ENCODE assay signal across 8 mouse cellular contexts in the genomic region with DNA sequence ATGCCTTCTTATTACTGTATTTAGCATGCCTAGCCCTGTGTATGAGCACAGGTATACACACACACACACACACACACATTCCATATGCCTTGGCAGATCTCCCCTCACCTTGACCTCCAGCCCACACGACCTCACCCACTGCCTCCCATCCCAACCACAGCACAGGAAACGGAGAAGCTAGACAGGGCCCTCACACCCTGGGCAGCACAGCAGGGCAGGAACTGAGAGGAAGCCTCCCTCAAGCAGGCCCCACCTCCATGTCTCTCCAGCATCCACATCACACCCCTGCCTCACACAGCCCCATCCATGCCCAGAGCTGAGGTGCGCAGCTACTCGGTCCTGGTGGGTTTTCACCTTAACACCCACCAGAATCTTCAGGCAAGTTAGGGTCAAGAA. TPM values are rescaled to one million over a fixed set of nuclear protein-coding genes. Genes with fewer than 3 reads are reported as not detected.
DNase-seq lines count a peak whose midpoint lies in the region; ATAC-seq lines count a peak whose summit lies in the region.

No protein-coding gene starts in this region.

- no peak overlapping the region for H3K27ac ChIP-seq in heart, embryonic 11.5 days (ENCODE audit: low read depth, low read length)
- peak overlapping the region; percentile 32 for H3K27ac ChIP-seq in macrophage

- peaks cover 11% of the 10 kb centered on the region for H3K4me1 ChIP-seq in heart, embryonic 11.5 days (ENCODE audit: control insufficient read depth, insufficient read depth, low read length)

- WGBS in heart, embryonic 11.5 days (ENCODE audit: insufficient replicate concordance), result 52% methylated on average over 4 of the region's 4 CpGs
- 29% methylated on average over 4 of the region's 4 CpGs for WGBS in macrophage (ENCODE audit: missing documents)

- ATAC-seq in heart, embryonic 11.5 days (replicated peaks; ENCODE audit: insufficient number of reproducible peaks, low FRiP score, low TSS enrichment), result no peak
- ATAC-seq in erythroblast, adult 5-6 weeks (replicated peaks; ENCODE audit: low FRiP score, poor library complexity, severe bottlenecking), result no peak

- peaks cover 3% of the 10 kb centered on the region; the same call in 1 of the 2 replicates for H3K9me3 ChIP-seq in heart, embryonic 11.5 days (replicated peaks; ENCODE audit: control insufficient read depth, low read length)

- peak; percentile 98 for DNase-seq in heart, adult 11 months
- no peak for DNase-seq in heart, adult 8-10 months (ENCODE audit: low spot score)
- DNase-seq in kidney, postnatal 14 days, result peak; percentile 67
- DNase-seq in splenic B cell, adult 2 months (ENCODE audit: low read depth, low spot score), result peak; percentile 37
- DNase-seq in yolk sac, embryonic 10.5 days (ENCODE audit: low spot score), result no peak

- no peaks in the 10 kb centered on the region; the same call in 1 of the 2 replicates for H3K27me3 ChIP-seq in heart, embryonic 11.5 days (ENCODE audit: control insufficient read depth, insufficient read depth, low read length)
- no peaks in the 10 kb centered on the region for H3K27me3 ChIP-seq in splenic B cell, adult 2 months (ENCODE audit: control insufficient read depth, insufficient read depth, low read length, poor library complexity, severe bottlenecking)

- H3K36me3 ChIP-seq in heart, embryonic 11.5 days (ENCODE audit: control insufficient read depth, insufficient read depth, low read length), result no peaks in the 10 kb centered on the region
- no peaks in the 10 kb centered on the region for H3K36me3 ChIP-seq in macrophage (ENCODE audit: inconsistent target)
- H3K36me3 ChIP-seq in splenic B cell, adult 2 months (ENCODE audit: control insufficient read depth, insufficient read depth, low read length, poor library complexity, severe bottlenecking), result no peaks in the 10 kb centered on the region; the same call in 1 of the 2 replicates

- no peak overlapping the region for H3K9ac ChIP-seq in heart, embryonic 11.5 days (ENCODE audit: low read depth, low read length)

- peak overlapping the region; percentile 27; the same call in 1 of the 2 replicates for H3K4me3 ChIP-seq in heart, embryonic 11.5 days (ENCODE audit: low read depth, low read length)
- peak overlapping the region; percentile 21; the same call in 1 of the 2 replicates for H3K4me3 ChIP-seq in macrophage (ENCODE audit: inconsistent target)

- peak overlapping the region; percentile 50 for H3K4me2 ChIP-seq in heart, embryonic 11.5 days

- no peaks in the 10 kb centered on the region for H3K79me2 ChIP-seq in macrophage (ENCODE audit: inconsistent target)

RNA-seq across cellular contexts. Expression of gene Mfng, which starts 0.9 kb away (rescaled TPM):
- total RNA-seq in heart, adult 8-10 months (2022), result 10 to 100 TPM in 1 of 4 experiments, 1 to 10 TPM in 3; 7.5 to 11.4 (median 9.5) TPM
- 3.0 and 3.7 TPM in 2 replicates for polyA plus RNA-seq in heart, embryonic 11.5 days (2014; fragmentation: Nextera tagmentation; extraction: Ambion mirVana)
- 1 to 10 TPM in 10 of 26 experiments, under 1 TPM in 3, not detected in 13; 0.84 to 4.1 (median 1.7) TPM for total RNA-seq in macrophage (2018; cell fraction: chromatin; rRNA removed)
- 1 to 10 TPM in 24 of 26 experiments, under 1 TPM in 2; 0.92 to 3.3 (median 1.5) TPM for total RNA-seq in macrophage (2018; cell fraction: cytosol; rRNA removed)
- 1 to 10 TPM in 17 of 26 experiments, under 1 TPM in 8, not detected in 1; 0.36 to 4.6 (median 1.5) TPM for total RNA-seq in macrophage (2018; cell fraction: nucleus; rRNA removed)
- polyA plus RNA-seq in macrophage (2018), result 0.69 to 5.4 TPM (median 1.8 TPM) in 3 replicates
- 0.38 and 1.7 TPM in 2 replicates for total RNA-seq in erythroblast, adult 5-6 weeks (2015; ENCODE audit: low replicate concordance)
- 0.17 and 0.98 TPM in 2 replicates for total RNA-seq in erythroblast, adult 5-6 weeks (2017; ENCODE audit: low replicate concordance)

RNA-seq across cellular contexts. Expression of gene Card10, which starts 30.5 kb away (rescaled TPM):
- 10 to 100 TPM; 14.3 to 16.1 (median 15.2) TPM for total RNA-seq in heart, adult 8-10 months (2022)
- polyA plus RNA-seq in heart, embryonic 11.5 days (2014; fragmentation: Nextera tagmentation; extraction: Ambion mirVana), result 3.7 and 4.2 TPM in 2 replicates
- under 1 TPM in 4 of 26 experiments, not detected in 22; 0.13 to 0.33 (median 0.23) TPM for total RNA-seq in macrophage (2018; cell fraction: chromatin; rRNA removed)
- under 1 TPM in 8 of 26 experiments, not detected in 18; under 0.01 to 0.06 (median 0.05) TPM for total RNA-seq in macrophage (2018; cell fraction: cytosol; rRNA removed)
- total RNA-seq in macrophage (2018; cell fraction: nucleus; rRNA removed), result under 1 TPM in 4 of 26 experiments, not detected in 22; 0.18 to 0.61 (median 0.25) TPM
- polyA plus RNA-seq in macrophage (2018), result 0.21 TPM in 1 of 3 replicates, not detected in the others
- total RNA-seq in erythroblast, adult 5-6 weeks (2015; ENCODE audit: low replicate concordance), result 0.58 TPM in 1 of 2 replicates, not detected in the other
- 0.56 TPM in 1 of 2 replicates, not detected in the other for total RNA-seq in erythroblast, adult 5-6 weeks (2017; ENCODE audit: low replicate concordance)

RNA-seq across cellular contexts. Expression of gene Elfn2, which starts 53.8 kb away (rescaled TPM):
- total RNA-seq in heart, adult 8-10 months (2022), result 1 to 10 TPM; 1.9 to 4.4 (median 2.5) TPM
- polyA plus RNA-seq in heart, embryonic 11.5 days (2014; fragmentation: Nextera tagmentation; extraction: Ambion mirVana), result not detected in 2 replicates
- total RNA-seq in macrophage (2018; cell fraction: chromatin; rRNA removed), result not detected
- not detected for total RNA-seq in macrophage (2018; cell fraction: cytosol; rRNA removed)
- total RNA-seq in macrophage (2018; cell fraction: nucleus; rRNA removed), result under 1 TPM in 1 of 26 experiments, not detected in 25; 0.06 TPM
- not detected in 3 replicates for polyA plus RNA-seq in macrophage (2018)
- total RNA-seq in erythroblast, adult 5-6 weeks (2015; ENCODE audit: low replicate concordance), result not detected in 2 replicates
- 0.09 TPM in 1 of 2 replicates, not detected in the other for total RNA-seq in erythroblast, adult 5-6 weeks (2017; ENCODE audit: low replicate concordance)

Comparison
In these comparisons a context has a peak if more than half of its experiments do, and no peak if none do; other contexts are left out.
1. DNase-seq: peak in heart, adult 11 months (single experiment), kidney, postnatal 14 days (single experiment) and splenic B cell, adult 2 months (single experiment); none in heart, adult 8-10 months (single experiment) and yolk sac, embryonic 10.5 days (single experiment).
2. RNA of gene Card10, which starts 30.5 kb away (total RNA-seq): 14.3 to 16.1 TPM in heart, adult 8-10 months; 0.56 to 0.58 TPM in erythroblast, adult 5-6 weeks; every median in the first group is over 4 times any median in the second.